In genomic region chr4:136836387-136836931, GRCm38 (mm10) we compare ENCODE assay signal across 7 mouse cellular contexts. TPM values are rescaled to one million over a fixed set of nuclear protein-coding genes. Genes with fewer than 3 reads are reported as not detected.
DNase-seq lines count a peak whose midpoint lies in the region; ATAC-seq lines count a peak whose summit lies in the region.

No protein-coding gene starts in this region.

- H3K4me2 ChIP-seq in lung, embryonic 15.5 days, result peak overlapping the region; percentile 91
- H3K4me2 ChIP-seq in hindbrain, embryonic 16.5 days (ENCODE audit: low read length), result peak overlapping the region; percentile 95

- H3K36me3 ChIP-seq in lung, embryonic 15.5 days, result no peaks in the 10 kb centered on the region
- no peaks in the 10 kb centered on the region for H3K36me3 ChIP-seq in embryonic facial prominence, embryonic 10.5 days (replicated peaks)
- H3K36me3 ChIP-seq in hindbrain, embryonic 16.5 days (ENCODE audit: control insufficient read depth, insufficient read depth, low read length), result no peaks in the 10 kb centered on the region

- H3K9ac ChIP-seq in lung, embryonic 15.5 days, result peak overlapping the region; percentile 53
- H3K9ac ChIP-seq in hindbrain, embryonic 16.5 days (ENCODE audit: low read depth, low read length), result peak overlapping the region; percentile 94

- H3K9me3 ChIP-seq in lung, embryonic 15.5 days, result no peaks in the 10 kb centered on the region
- H3K9me3 ChIP-seq in embryonic facial prominence, embryonic 10.5 days, result no peaks in the 10 kb centered on the region
- no peaks in the 10 kb centered on the region for H3K9me3 ChIP-seq in hindbrain, embryonic 16.5 days (ENCODE audit: control insufficient read depth, low read length)

- no peak for DNase-seq in lung, postnatal 14 days
- DNase-seq in embryonic facial prominence, embryonic 10.5 days (ENCODE audit: low spot score), result peak; percentile 85
- DNase-seq in naive thymus-derived CD4-positive, alpha-beta T cell, adult 2 months (ENCODE audit: low read depth), result peak; percentile 11
- no peak for DNase-seq in kidney, adult 8-10 months

- ATAC-seq in lung, embryonic 15.5 days (ENCODE audit: borderline replicate concordance, extremely low read depth, low FRiP score, low TSS enrichment), result peak; percentile 25; the same call in 1 of the 2 replicates
- ATAC-seq in hindbrain, embryonic 16.5 days, result peak; percentile 78
- ATAC-seq in monocyte, adult 5-6 weeks (replicated peaks; ENCODE audit: insufficient number of reproducible peaks, low FRiP score, low TSS enrichment, poor library complexity, severe bottlenecking), result no peak

- peaks cover 44% of the 10 kb centered on the region for H3K4me1 ChIP-seq in lung, embryonic 15.5 days
- peaks cover 86% of the 10 kb centered on the region for H3K4me1 ChIP-seq in embryonic facial prominence, embryonic 10.5 days
- peaks cover 46% of the 10 kb centered on the region for H3K4me1 ChIP-seq in hindbrain, embryonic 16.5 days (ENCODE audit: control insufficient read depth, insufficient read depth, low read depth, low read length)

- peak overlapping the region; percentile 87 for H3K27ac ChIP-seq in lung, embryonic 15.5 days
- H3K27ac ChIP-seq in embryonic facial prominence, embryonic 10.5 days (replicated peaks), result peak overlapping the region; percentile 98
- peak overlapping the region; percentile 99 for H3K27ac ChIP-seq in hindbrain, embryonic 16.5 days (ENCODE audit: low read depth, low read length)

- peaks cover 56% of the 10 kb centered on the region for H3K27me3 ChIP-seq in lung, embryonic 15.5 days
- peaks cover 80% of the 10 kb centered on the region for H3K27me3 ChIP-seq in embryonic facial prominence, embryonic 10.5 days (replicated peaks; ENCODE audit: low read depth, poor library complexity, severe bottlenecking)
- H3K27me3 ChIP-seq in hindbrain, embryonic 16.5 days (replicated peaks; ENCODE audit: control insufficient read depth, insufficient read depth, low read length), result no peaks in the 10 kb centered on the region

- WGBS in lung, embryonic 15.5 days, result 2% methylated on average over 27 of the region's 27 CpGs
- 1% methylated on average over 27 of the region's 27 CpGs for WGBS in embryonic facial prominence, embryonic 10.5 days
- under 1% methylated on average over 26 of the region's 27 CpGs for WGBS in hindbrain, embryonic 16.5 days

- H3K4me3 ChIP-seq in lung, embryonic 15.5 days, result peak overlapping the region; percentile 67
- peak overlapping the region; percentile 91 for H3K4me3 ChIP-seq in embryonic facial prominence, embryonic 10.5 days
- H3K4me3 ChIP-seq in hindbrain, embryonic 16.5 days (ENCODE audit: low read length), result peak overlapping the region; percentile 79

RNA-seq across cellular contexts. Expression of gene Ephb2, which starts 0.7 kb away (rescaled TPM):
- polyA plus RNA-seq in lung, embryonic 15.5 days (2015; fragmentation: Nextera tagmentation; extraction: Ambion mirVana), result 5.1 and 5.8 TPM in 2 replicates
- polyA plus RNA-seq in embryonic facial prominence, embryonic 10.5 days (2016; fragmentation: Nextera tagmentation; extraction: Ambion mirVana), result 10.7 and 12.4 TPM in 2 replicates
- 7.8 and 10.1 TPM in 2 replicates for polyA plus RNA-seq in hindbrain, embryonic 16.5 days (2015; fragmentation: Nextera tagmentation; extraction: Ambion mirVana)
- 0.10 TPM in 1 of 3 replicates, not detected in the others for total RNA-seq in monocyte, adult 5-6 weeks (2017)

RNA-seq across cellular contexts. Expression of gene C1qb, which starts 49.5 kb away (rescaled TPM):
- 46.4 and 51.0 TPM in 2 replicates for polyA plus RNA-seq in lung, embryonic 15.5 days (2015; fragmentation: Nextera tagmentation; extraction: Ambion mirVana)
- polyA plus RNA-seq in embryonic facial prominence, embryonic 10.5 days (2016; fragmentation: Nextera tagmentation; extraction: Ambion mirVana), result 17.0 and 20.1 TPM in 2 replicates
- 49.8 and 53.9 TPM in 2 replicates for polyA plus RNA-seq in hindbrain, embryonic 16.5 days (2015; fragmentation: Nextera tagmentation; extraction: Ambion mirVana)
- total RNA-seq in monocyte, adult 5-6 weeks (2017), result 0.87 TPM in 1 of 3 replicates, not detected in the others

RNA-seq across cellular contexts. Expression of gene C1qc, which starts 56.4 kb away (rescaled TPM):
- 22.1 and 24.6 TPM in 2 replicates for polyA plus RNA-seq in lung, embryonic 15.5 days (2015; fragmentation: Nextera tagmentation; extraction: Ambion mirVana)
- 5.6 and 7.2 TPM in 2 replicates for polyA plus RNA-seq in embryonic facial prominence, embryonic 10.5 days (2016; fragmentation: Nextera tagmentation; extraction: Ambion mirVana)
- 25.5 and 28.8 TPM in 2 replicates for polyA plus RNA-seq in hindbrain, embryonic 16.5 days (2015; fragmentation: Nextera tagmentation; extraction: Ambion mirVana)
- not detected in 3 replicates for total RNA-seq in monocyte, adult 5-6 weeks (2017)

Comparison
In these comparisons a context has a peak if more than half of its experiments do, and no peak if none do; other contexts are left out.
1. DNase-seq: peak in embryonic facial prominence, embryonic 10.5 days (single experiment) and naive thymus-derived CD4-positive, alpha-beta T cell, adult 2 months (single experiment); none in lung, postnatal 14 days (single experiment) and kidney, adult 8-10 months (0 of 2).
2. Peak in every context shown above with its lines, with median percentiles within 50 percentile points of each other: H3K27ac ChIP-seq and H3K4me3 ChIP-seq.